Mouse (Mus musculus) small intestine, adult 2 months (tissue): Measurements from ENCODE around the gene D3Ertd254e.

Source experiments
- CTCF ChIP-seq: fragments of 200-500 bp; IDR thresholded peaks from 2 replicates; pipeline ENCODE4 v1.5.1; 2012; ENCODE audit warnings: low read depth, mild to moderate bottlenecking, control low read depth, inconsistent platforms, low read length, moderate library complexity, mixed read lengths; ENCODE audit not compliant: insufficient replicate concordance, insufficient read length; ENCODE audit errors: extremely low read depth
- POLR2A ChIP-seq: fragments of 200-500 bp; IDR thresholded peaks from 2 replicates; pipeline ENCODE4 v1.6.1; 2012; ENCODE audit warnings: low read depth, mild to moderate bottlenecking, control low read depth, inconsistent platforms, low read length, moderate library complexity

- TF ChIP-seq POLR2A (no peak), CTCF (no peak)
These were observed 22.9 kb downstream of the D3Ertd254e start for GRCm38 (mm10) chr3:36173761-36174160.
